Mouse (Mus musculus) kidney, postnatal 36 days (tissue): Measurements from ENCODE around the gene Pik3cg.
"Not testable (repeated sequence)": the region's sequence is repeated elsewhere in the genome, so short reads cannot be mapped to it uniquely, and the experiment has no call there.

Experiments
- DNase-seq, 2 experiments: peaks; one replicate each; pipeline ENCODE4 v3.0.0; 2021 to 2022; ENCODE audit warnings: mixed read lengths in 2 of 2

Gene Pik3cg

GRCm38 (mm10) chr12:32207948-32208891 lies at the start of gene Pik3cg:
Gene Pik3cg (minus strand): TSS chr12:32208659.
- DNase-seq = peak; percentile 5 to 30

- DNase-seq = no peak
Observed at GRCm38 (mm10) chr12:32248483-32248882, 40.0 kb upstream of the Pik3cg start.

DNA sequence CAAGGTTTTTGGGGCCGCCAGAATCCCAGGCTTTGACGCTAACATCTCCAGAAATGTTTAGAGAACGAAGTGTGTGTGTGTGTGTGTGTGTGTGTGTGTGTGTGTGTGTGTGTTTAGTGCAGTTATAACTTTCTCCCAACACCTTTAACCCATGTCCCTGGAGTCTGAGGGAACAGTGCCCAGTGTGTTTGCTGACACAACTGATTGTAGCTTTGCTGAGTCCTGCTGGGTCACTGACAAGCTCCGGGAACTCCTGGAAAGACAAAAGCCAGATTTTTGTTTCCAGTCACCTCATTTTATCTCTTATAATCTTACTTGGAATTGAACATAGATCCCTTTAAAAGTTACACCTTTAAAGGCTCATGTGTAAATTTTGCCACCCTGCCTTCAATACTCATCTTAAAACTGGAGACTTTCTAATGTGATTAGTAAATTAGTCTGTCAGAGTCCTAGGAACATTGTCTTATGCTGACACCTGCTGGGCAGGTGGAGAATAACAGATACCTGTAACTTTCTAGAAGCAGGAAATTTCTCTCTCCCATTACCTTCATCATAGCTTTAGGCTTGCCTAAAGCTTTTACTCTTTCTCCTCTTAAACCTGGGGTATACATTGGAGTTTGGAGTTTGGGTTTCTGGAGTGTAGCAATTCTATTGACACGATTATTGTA lies 37.2 kb upstream of the Pik3cg start:
- DNase-seq = peak; percentile 19 to 73

- no peak for DNase-seq
Observed at GRCm38 (mm10) chr12:32243586-32243985, 35.1 kb upstream of the Pik3cg start.

- not testable (repeated sequence) for DNase-seq
Observed at GRCm38 (mm10) chr12:32239134-32239533, 30.7 kb upstream of the Pik3cg start.

DNA sequence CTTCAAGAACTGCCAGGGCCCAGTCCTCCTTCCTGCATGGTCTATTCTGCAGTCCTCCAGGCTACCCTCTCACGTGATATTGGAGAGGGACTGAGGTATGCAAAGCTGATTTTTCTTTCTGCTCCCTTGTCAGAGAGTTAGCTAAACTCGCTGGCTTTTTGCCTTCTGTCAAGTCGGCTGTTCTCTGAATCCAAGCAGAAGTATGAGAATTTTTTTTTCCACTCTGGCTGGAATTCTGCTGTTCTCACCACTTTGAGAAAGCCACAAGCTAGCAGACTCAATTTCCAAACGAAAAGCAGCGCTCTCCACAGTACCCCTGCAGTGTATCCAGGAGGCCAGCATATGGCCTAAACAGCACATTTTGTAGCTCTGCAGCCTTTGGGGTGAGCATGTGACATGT lies 30.0 kb upstream of the Pik3cg start:
- no peak for DNase-seq

GRCm38 (mm10) chr12:32237839-32238238 lies 29.4 kb upstream of the Pik3cg start:
- DNase-seq = no peak

GRCm38 (mm10) chr12:32237139-32237538 lies 28.7 kb upstream of the Pik3cg start:
- DNase-seq = no peak

DNA sequence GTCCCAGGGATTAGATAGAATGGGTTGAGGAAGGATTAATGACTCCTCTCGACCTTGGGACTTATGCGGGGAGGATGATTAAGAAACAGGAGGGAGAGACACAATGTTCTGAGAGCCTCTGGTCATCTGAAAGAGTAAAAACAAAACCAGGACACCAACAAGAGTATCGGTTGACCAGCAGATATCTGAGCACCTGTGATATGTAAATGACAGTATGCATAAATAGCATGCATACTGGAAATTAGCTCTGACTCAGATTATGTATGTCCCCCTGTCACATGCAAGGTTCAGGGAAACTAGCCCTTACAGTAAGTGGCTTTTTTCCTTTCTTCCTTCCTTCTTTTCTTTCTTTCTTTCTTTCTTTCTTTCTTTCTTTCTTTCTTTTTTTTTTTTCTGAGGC lies 28.0 kb upstream of the Pik3cg start:
- no peak for DNase-seq

GRCm38 (mm10) chr12:32233871-32234270 lies 25.4 kb upstream of the Pik3cg start:
- DNase-seq = no peak

DNA sequence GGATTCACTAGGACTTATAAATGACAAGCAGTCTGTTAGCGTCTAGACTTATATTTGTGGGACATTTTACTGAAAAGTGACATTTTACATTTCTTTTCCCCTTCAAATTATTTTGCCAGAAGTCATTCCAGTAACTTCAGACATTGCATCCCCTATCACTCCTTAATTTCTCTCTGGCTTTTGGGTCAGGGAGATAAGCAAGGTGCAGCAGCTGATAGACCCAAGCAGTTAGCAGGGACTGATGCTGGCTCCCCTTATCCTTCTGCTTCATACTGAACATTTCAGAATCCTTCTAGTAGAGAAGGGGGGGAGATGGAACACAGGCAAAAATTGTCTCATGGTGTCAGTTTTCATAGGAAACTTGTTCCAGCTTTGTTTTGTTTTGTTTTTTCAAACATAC lies 22.9 kb upstream of the Pik3cg start:
- no peak for DNase-seq

DNA sequence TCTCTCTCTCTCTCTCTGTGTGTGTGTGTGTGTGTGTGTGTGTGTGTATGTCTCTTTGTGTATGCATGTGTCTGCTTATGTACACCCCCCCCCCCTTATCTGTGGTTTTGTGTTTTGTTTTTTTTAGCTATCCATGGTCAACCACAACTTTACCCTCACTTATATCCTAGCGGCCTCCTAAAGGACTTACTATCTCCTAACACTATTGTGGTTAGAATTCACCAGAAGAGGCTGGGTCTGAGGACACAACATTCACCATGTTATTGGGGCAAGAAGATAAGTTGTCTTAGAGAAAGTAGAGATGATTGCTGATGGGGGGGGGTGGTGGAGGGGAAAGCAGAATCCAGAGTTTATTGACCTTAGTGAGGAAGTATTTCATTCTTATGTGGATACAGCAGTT lies 15.2 kb upstream of the Pik3cg start:
- no peak for DNase-seq

DNA sequence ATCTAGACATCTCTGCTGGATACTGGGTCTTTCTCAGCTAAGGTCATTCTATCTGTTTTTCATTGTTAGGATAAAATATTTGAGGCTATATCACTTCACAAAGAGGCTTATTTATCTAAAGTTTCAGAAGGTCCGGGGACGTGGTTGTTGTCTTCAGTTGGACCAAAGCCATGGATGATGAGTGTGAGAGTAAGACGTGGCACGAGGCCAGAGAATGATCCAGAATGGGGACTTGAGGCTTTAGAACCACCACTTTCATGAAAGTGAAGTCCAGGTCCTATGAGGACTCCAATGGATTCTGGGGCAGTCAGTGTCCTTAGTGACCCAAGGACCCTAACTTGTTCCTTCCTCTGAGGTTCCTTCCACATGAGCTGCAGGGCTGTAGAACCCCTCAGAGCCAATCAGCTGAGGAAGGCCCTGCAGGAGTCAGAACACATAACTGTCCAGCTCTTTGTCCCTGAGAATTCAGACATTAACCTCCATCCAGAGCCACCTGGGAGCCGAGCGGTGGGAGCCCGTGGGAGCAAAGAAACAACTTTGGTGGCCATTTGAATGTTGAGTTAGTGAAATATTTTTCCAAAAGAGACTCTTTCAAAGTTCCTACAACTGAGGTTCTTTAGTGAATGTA lies 14.4 kb upstream of the Pik3cg start:
- DNase-seq = no peak

DNA sequence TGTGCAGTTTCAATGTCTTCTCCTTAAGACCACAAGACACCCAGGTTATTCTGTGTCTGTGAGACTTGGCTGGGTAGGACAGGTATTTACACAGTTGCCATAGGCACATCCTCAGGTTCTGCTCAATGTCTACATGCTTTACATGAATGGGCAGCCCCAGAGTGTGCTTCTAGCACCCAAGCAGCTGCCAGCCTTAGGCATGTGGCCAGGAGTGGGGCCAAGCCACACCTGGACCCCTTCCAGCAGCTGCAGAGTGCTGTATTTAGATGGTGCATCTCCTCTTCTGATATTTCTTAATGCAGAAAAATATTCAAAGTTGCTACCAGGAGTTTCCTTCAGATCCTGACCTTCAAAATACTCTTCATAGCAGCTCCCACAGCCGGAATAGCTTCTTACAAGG lies 11.9 kb upstream of the Pik3cg start:
- no peak for DNase-seq

- no peak for DNase-seq
Observed at GRCm38 (mm10) chr12:32215143-32215542, 6.7 kb upstream of the Pik3cg start.

- DNase-seq = no peak
Observed at GRCm38 (mm10) chr12:32212702-32213101, 4.2 kb upstream of the Pik3cg start.

- DNase-seq = no peak
Observed at GRCm38 (mm10) chr12:32212156-32212555, 3.7 kb upstream of the Pik3cg start.

DNA sequence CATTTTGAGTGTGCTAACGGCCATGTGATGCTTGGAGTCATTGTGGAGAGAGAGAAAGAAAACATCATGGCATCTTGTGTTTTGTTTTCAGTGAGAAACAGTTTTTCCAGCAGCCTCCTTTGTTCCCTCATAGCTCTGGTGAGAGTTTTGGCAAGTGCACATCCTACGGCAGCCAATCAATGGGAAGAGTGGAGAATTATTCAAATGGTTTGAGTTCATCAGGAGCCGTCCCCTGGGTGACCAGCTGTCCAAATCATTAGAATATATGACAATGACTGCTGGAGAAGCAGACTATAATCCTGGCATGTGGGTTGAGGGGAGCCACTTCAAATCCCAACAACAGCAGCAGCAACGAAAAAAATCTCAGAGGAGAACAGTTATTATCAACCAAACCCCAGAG lies 2.8 kb upstream of the Pik3cg start:
- DNase-seq = no peak

- no peak for DNase-seq
Observed at GRCm38 (mm10) chr12:32208951-32209350, 492 bp upstream of the Pik3cg start.

GRCm38 (mm10) chr12:32207141-32207540 lies 1.3 kb downstream of the Pik3cg start:
- DNase-seq = no peak

DNA sequence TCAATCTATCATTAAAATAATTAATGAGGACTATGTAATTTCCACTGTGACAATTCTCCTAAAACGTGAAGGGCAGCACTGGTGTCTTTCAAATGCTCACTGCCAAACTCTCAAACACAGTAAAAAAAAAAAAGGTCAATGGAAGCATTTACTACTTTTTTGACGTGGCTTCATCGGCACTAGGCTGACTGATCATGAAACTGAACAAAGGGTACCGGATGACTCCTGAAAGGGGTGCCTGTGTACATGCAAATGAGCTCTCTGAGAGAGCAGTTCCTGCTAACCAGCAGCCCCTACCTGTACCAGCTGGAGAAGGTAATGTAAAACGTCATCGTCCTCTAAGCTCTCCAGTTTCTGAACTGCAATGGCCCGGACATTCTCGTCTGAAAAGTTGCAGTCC lies 4.8 kb downstream of the Pik3cg start:
- no peak for DNase-seq

GRCm38 (mm10) chr12:32202583-32202982 lies 5.9 kb downstream of the Pik3cg start:
- DNase-seq = no peak

GRCm38 (mm10) chr12:32201932-32202331 lies 6.5 kb downstream of the Pik3cg start:
- no peak for DNase-seq
